Mouse (Mus musculus): ENCODE measurements around the gene P2rx3. TPM values are rescaled to one million over a fixed set of nuclear protein-coding genes. Genes with fewer than 3 reads are reported as not detected.

P2rx3 gene
- total and polyA plus RNA-seq, 3 experiments, result 2.2 to 7.1 (median 3.7) TPM

DNA sequence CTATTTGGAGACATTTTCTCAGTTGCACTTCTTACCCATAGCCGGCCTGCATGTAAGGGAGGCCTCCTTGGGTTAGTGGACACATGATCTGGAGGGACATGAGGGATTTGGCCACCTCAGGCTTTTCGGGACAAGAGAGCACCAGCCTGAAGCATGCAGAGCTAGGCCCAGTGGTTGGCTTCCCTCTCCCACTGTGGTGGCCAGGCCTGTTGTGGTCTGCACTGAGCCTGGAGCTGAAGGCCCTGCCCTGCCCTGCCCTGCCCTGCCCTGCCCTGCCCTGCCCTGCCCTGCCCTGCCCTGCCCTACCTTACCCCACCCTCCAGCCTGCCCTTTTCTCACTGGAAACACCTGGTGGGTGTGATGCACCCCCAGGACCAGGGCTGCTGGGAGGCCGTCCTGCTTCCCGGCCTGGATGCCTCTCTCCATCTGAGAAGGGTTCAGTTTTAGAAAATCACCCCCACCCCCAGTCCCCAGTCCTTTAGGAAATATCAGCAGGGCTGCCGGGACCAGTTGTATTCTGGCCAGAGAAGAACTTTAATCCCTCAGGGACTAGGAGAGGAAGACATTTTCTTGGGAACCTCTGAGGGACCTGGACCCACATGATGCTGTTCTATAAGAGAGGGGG lies 16.0 kb upstream of the P2rx3 start:
- Histone ChIP-seq H3K4me3 (replicated peaks in 1 of 3; ENCODE audit: low read depth in 2 of 3, low read length in 2 of 3, poor library complexity in 1 of 3) (no peak overlapping the region), H3K27me3 (replicated peaks) (no peaks in the 10 kb centered on the region), H3K9ac (ENCODE audit: insufficient read depth, low read depth) (no peak overlapping the region), H3K36me3 (replicated peaks in 1 of 2; ENCODE audit: control insufficient read depth in 1 of 2, insufficient read depth in 1 of 2, low read length in 1 of 2) (peaks cover 9 to 48% of the 10 kb centered on the region in 2 experiments), H3K79me2 (replicated peaks; ENCODE audit: control insufficient read depth, extremely low read depth, insufficient read depth, poor library complexity, severe bottlenecking) (no peaks in the 10 kb centered on the region), H3K4me1 (ENCODE audit: control insufficient read depth in 1 of 2, insufficient read depth in 2 of 2) (peaks cover 4 to 24% of the 10 kb centered on the region in 2 experiments; a peak in 3 of 4 replicates), H3K27ac (ENCODE audit: insufficient read depth, low read depth) (no peak overlapping the region), H3K9me3 (replicated peaks; ENCODE audit: low read length) (no peaks in the 10 kb centered on the region), H3K4me2 (ENCODE audit: insufficient read depth, low read depth, poor library complexity, severe bottlenecking) (no peak overlapping the region)
- TF ChIP-seq BHLHE40 (IDR thresholded peaks at IDR 0.05; ENCODE audit: low read depth, low read length), result no peak
- TF ChIP-seq IRF4 (IDR thresholded peaks at IDR 0.05; ENCODE audit: low read depth, low read length), result no peak
- TF ChIP-seq SIN3A (IDR thresholded peaks at IDR 0.05; ENCODE audit: low read length), result no peak
- no peak for TF ChIP-seq MYC (IDR thresholded peaks at IDR 0.05; ENCODE audit: low read depth, low read length)
- TF ChIP-seq JUN (IDR thresholded peaks at IDR 0.05; ENCODE audit: insufficient read depth, low read depth, low read length), result no peak
- TF ChIP-seq CHD2 (IDR thresholded peaks at IDR 0.05; ENCODE audit: low read length), result no peak
- TF ChIP-seq JUND (conservative IDR thresholded peaks at IDR 0.05; ENCODE audit: low read depth, low read length), result no peak
- no peak for TF ChIP-seq EP300 (IDR thresholded peaks at IDR 0.05; ENCODE audit: low read length)
- in situ Hi-C loops (cut with MboI; ENCODE audit: low pct_ligation_motif_present, low pct_unique_long_range_greater_than_20kb, low sequenced_read_pairs) (no loop called here), dilution Hi-C loops (cut with MboI; ENCODE audit: extremely low pct_ligation_motif_present, extremely low pct_unique_long_range_greater_than_20kb, low sequenced_read_pairs) (no loop called here)
- DNase-seq (ENCODE audit: extremely low read depth), result no peak

GRCm38 (mm10) chr2:85050746-85051145 lies 13.5 kb upstream of the P2rx3 start:
- Histone ChIP-seq H3K36me3 (replicated peaks in 1 of 2; ENCODE audit: control insufficient read depth in 1 of 2, insufficient read depth in 1 of 2, low read length in 1 of 2) (peaks cover 14 to 47% of the 10 kb centered on the region in 2 experiments), H3K27me3 (replicated peaks) (no peaks in the 10 kb centered on the region), H3K4me2 (ENCODE audit: insufficient read depth, low read depth, poor library complexity, severe bottlenecking) (no peak overlapping the region), H3K79me2 (replicated peaks; ENCODE audit: control insufficient read depth, extremely low read depth, insufficient read depth, poor library complexity, severe bottlenecking) (no peaks in the 10 kb centered on the region), H3K4me1 (ENCODE audit: control insufficient read depth in 1 of 2, insufficient read depth in 2 of 2) (peaks cover 7 to 32% of the 10 kb centered on the region in 2 experiments), H3K27ac (ENCODE audit: insufficient read depth, low read depth) (no peak overlapping the region), H3K4me3 (replicated peaks in 1 of 3; ENCODE audit: low read depth in 2 of 3, low read length in 2 of 3, poor library complexity in 1 of 3) (no peak overlapping the region), H3K9ac (ENCODE audit: insufficient read depth, low read depth) (no peak overlapping the region), H3K9me3 (replicated peaks; ENCODE audit: low read length) (no peaks in the 10 kb centered on the region)
- DNase-seq (ENCODE audit: extremely low read depth), result no peak
- in situ Hi-C loops (cut with MboI; ENCODE audit: low pct_ligation_motif_present, low pct_unique_long_range_greater_than_20kb, low sequenced_read_pairs) (no loop called here), dilution Hi-C loops (cut with MboI; ENCODE audit: extremely low pct_ligation_motif_present, extremely low pct_unique_long_range_greater_than_20kb, low sequenced_read_pairs) (no loop called here)
- no peak for TF ChIP-seq CHD1 (IDR thresholded peaks at IDR 0.05; ENCODE audit: low read depth, low read length)
- TF ChIP-seq ETS1 (conservative IDR thresholded peaks at IDR 0.05; ENCODE audit: low read depth, low read length), result no peak
- TF ChIP-seq GABPA (IDR thresholded peaks at IDR 0.05; ENCODE audit: insufficient replicate concordance, low read depth, low read length), result no peak
- TF ChIP-seq TCF12 (IDR thresholded peaks at IDR 0.05; ENCODE audit: low read depth, low read length), result no peak
- TF ChIP-seq BHLHE40 (IDR thresholded peaks at IDR 0.05; ENCODE audit: low read depth, low read length), result no peak
- TF ChIP-seq NELFE (IDR thresholded peaks at IDR 0.05; ENCODE audit: low read depth, low read length), result no peak
- TF ChIP-seq MAX (IDR thresholded peaks at IDR 0.05; ENCODE audit: low read length), result no peak
- TF ChIP-seq IRF4 (IDR thresholded peaks at IDR 0.05; ENCODE audit: low read depth, low read length), result no peak
- no peak for TF ChIP-seq ELF1 (IDR thresholded peaks at IDR 0.05; ENCODE audit: low read depth, low read length)
- no peak for TF ChIP-seq MYC (IDR thresholded peaks at IDR 0.05; ENCODE audit: low read depth, low read length)
- TF ChIP-seq RCOR1 (conservative IDR thresholded peaks at IDR 0.05; ENCODE audit: low read depth, low read length), result no peak
- no peak for TF ChIP-seq JUND (conservative IDR thresholded peaks at IDR 0.05; ENCODE audit: low read depth, low read length)
- TF ChIP-seq NRF1 (IDR thresholded peaks at IDR 0.05; ENCODE audit: low read depth, low read length), result no peak
- no peak for TF ChIP-seq CHD2 (IDR thresholded peaks at IDR 0.05; ENCODE audit: low read length)
- TF ChIP-seq SMC3 (IDR thresholded peaks at IDR 0.05; ENCODE audit: low read depth, low read length), result no peak
- no peak for TF ChIP-seq ZNF384 (IDR thresholded peaks at IDR 0.05; ENCODE audit: low read depth, low read length)
- TF ChIP-seq MAZ (IDR thresholded peaks at IDR 0.05; ENCODE audit: low read depth, low read length), result no peak
- no peak for TF ChIP-seq USF2 (conservative IDR thresholded peaks at IDR 0.05; ENCODE audit: low read depth, low read length)
